Mouse (Mus musculus): ENCODE measurements around the gene Nop9. TPM values are rescaled to one million over a fixed set of nuclear protein-coding genes. Genes with fewer than 3 reads are reported as not detected.

Gene Nop9
- total RNA-seq, 2 experiments from 2014 or later: 11.7 to 14.5 TPM

DNA sequence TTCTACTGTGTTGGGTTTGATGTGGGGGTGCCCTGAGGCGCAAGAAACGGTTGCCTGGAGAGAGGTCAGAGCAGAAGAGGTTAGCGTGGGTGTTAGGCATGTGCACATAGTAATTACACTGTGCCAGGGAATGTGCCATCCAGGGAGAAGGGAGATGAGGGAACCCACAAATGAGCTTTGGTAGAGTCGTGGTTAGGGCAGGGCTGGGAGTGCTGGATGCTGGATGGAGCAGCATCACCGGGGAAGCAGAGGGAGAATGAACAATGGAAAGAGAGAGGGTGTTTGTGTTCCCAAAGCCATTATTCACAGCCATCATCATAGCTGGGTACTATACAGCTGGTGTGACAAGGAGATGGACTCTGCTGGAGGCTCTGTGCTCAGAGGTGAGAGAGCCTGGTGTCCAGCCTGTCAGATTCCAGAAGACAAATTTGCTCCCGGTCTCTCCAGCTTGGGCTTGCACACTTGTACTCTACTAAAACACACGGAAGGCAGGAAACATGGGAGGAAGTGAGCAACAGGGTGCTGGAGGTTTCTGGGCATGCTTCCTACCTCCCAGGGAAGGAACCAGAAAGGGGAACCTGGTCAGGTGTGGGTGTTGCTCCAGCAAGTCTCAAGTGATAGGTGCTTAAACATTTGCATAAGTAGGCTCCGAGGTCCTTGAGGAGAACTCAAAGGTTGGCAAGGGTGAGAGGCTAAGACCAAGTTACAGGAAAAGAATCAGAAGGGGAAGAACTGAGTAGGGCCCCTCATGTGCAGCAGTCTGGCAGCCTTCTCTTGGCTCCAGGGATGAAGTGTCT lies 17.4 kb upstream of the Nop9 start:
- no peak for DNase-seq (ENCODE audit: low spot score in 2 of 2)

DNA sequence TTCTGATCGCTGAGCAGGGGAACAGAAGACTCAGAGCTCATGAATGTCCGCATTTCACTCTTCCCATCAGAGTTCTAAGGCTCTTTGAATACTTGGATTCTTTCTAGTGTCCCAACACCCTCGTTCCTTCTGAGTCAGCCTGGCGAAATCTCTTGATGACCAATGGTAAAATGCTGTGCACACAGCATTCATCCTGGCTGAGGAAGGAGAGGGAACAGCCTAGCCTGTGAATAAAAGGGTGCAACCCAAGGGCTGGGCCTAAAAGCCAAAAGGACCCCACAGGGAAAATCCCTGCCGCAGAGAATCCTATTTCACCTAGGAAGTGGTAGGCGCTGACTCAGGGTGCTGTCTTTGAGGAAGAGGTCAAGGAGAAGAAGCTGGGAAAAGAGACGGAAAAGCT lies 15.4 kb upstream of the Nop9 start:
- no peak for DNase-seq (ENCODE audit: low spot score in 2 of 2)

DNA sequence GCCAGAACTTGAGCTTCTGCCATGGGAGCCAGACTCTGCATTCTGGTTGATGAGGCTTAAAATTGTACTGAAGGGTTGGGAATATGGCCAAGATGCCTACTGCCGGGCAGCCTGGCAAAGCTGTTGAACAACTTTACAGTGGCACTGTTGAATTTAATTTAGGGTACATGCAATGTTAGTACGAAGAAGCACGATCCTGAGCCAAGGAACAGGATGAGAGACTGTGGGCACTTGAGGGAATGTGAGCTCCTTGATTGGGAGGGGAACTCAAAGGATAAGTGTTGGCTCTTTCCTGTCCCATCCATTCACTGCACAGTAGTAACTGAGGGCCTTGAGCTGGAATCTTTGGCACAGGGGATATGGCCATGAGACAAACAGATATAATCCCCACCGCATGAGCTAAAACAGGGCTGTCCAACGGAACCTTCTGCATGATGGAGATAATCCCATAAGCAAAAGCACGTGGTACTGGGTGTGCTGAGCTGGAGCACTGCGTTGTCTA lies 14.9 kb upstream of the Nop9 start:
- DNase-seq (ENCODE audit: low spot score in 2 of 2): peak; percentile 31 to 69

DNA sequence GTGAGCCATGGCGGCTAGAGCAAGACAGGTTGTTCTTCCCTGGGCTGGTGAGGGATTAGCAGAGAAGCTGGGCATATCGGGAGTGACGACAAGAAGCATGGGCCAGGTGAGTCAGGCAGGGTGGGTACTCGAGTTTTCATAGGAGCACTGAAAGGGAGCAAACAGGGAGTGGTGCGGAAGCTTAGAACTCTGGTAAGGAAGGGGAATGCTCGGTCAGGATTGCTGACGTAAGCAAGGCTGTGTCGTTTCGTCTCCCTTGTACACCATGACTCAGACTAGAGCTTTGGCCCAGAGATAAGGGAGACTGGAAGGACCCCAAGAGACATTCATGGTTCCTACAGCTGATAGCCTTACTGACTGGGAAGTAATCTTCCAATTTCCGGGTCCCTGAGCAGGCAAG lies 11.6 kb upstream of the Nop9 start:
- no peak for DNase-seq (ENCODE audit: low spot score in 2 of 2)

DNA sequence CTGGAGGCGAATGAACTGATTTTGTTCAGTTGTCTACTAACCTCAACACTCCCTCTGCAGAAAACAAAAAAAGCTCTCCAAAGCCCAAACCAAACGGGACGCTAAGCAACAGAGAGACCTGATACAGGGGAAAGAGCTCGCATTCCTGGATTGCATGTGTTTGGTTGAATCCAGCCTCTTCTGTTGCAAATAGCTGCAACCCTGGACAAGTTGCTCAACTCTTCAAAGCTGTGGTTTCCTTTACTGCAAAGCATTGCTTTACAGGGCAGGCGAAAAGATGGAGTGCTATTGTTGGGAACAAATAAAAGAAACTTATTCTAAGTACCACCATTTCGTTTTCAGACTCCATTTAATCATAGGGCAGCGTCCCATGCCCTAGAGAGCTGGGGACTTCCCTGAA lies 10.6 kb upstream of the Nop9 start:
- DNase-seq (ENCODE audit: low spot score in 2 of 2): no peak

DNA sequence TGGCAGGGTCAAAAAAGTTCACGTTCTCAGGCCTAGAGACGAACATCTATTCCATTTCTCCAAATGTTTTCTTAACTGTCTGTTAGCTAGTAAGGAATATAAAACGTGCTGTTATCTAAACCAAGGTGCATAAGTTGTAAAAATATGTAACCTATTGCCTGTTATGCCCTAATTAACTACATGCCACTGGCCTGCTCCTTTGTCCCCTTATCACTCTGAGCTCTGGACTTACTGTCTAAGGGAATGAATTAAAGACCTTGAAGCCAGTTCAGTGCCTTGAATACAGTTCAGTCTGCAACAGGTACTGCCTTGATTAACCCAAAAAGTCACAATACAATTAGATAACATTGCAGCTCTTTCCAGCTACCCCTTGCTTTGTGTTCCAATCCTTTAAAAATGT lies 10.2 kb upstream of the Nop9 start:
- no peak for DNase-seq (ENCODE audit: low spot score in 2 of 2)

DNA sequence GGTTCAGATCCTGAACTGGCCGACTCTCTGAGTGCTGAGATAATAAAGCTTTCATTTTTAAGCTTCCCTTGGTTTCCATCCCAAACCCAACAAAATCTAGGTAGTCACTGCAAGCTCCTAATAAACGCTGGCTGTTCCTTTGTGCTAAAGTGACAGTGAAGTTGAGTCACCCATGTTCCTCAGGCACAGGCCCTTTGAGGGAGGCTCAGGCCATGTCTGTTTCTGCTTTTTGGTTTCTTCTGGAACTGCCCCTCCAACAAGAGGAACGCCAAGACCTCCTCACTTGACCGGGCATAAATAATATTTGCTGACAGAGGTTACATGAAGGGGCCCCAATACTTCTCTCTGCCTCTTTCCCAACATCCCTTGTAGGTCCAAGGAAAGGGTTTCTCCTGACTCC lies 9.7 kb upstream of the Nop9 start:
- no peak for DNase-seq (ENCODE audit: low spot score in 2 of 2)

DNA sequence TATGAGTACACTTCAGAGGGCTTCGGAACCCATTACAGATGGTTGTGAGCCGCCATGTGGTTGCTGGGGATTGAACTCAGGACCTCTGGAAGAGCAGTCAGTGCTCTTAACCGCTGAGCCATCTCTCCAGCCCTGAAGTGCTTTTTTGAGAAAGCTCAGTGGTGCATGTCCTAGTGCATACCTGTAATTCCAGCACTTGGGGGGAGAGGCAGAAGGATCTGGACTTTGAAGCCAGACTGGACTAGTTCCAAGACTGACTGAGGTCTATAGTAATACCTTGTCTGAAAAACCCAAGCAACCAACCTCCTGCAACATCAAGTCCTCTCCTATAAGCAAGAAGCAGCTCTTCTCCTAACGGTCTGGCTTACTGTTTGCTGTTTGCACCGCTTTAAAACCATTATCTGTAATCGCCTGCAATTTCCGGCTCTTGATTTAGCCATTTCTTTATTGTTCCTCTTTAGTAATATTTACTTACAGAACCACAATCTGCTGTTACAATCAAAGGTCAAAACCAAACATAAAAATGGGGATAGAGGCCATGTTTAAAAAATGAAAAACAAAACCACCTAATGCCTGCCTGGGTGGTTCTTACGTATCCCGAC lies 8.3 kb upstream of the Nop9 start:
- DNase-seq (ENCODE audit: low spot score in 2 of 2): no peak

DNA sequence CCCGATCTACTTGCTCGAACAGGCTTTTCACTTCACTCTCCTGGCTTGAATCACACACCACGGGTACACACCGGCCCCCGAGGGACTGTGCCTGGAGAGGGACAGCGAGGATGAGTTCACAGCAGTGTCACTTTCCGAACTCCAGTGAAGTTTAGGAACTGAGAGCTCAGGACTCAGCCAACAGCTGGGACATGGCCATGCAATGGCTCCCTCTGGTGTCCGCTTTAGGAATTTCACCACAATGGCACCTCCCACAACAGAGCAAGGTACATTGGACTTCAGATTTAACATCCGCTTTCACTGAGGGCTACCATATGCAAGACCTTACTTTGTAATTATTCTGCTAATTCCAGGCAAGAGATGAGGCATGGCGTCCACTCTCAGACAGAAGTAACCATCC lies 1.8 kb upstream of the Nop9 start:
- peak; percentile 58 to 92 for DNase-seq (ENCODE audit: low spot score in 2 of 2)

DNA sequence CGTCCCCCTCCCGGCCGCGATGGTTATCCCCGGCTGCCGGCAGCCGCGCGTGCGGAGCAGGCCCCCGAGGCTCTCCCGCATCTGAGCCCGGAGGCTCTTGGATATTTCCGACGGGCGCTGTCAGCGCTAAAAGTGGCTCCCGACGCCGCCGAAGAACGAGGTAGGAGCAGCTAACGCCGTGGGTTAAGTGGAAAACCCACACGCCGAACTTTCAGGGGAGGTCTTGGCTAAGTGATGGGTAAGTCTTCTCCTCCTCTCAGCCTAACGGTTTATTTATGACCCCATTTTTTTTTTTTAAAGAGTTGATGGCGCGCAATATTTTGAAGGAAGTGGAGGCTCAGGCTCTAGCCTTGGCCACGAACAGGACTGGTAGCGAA lies 356 bp downstream of the Nop9 start:
- DNase-seq (ENCODE audit: low spot score in 2 of 2): no peak

DNA sequence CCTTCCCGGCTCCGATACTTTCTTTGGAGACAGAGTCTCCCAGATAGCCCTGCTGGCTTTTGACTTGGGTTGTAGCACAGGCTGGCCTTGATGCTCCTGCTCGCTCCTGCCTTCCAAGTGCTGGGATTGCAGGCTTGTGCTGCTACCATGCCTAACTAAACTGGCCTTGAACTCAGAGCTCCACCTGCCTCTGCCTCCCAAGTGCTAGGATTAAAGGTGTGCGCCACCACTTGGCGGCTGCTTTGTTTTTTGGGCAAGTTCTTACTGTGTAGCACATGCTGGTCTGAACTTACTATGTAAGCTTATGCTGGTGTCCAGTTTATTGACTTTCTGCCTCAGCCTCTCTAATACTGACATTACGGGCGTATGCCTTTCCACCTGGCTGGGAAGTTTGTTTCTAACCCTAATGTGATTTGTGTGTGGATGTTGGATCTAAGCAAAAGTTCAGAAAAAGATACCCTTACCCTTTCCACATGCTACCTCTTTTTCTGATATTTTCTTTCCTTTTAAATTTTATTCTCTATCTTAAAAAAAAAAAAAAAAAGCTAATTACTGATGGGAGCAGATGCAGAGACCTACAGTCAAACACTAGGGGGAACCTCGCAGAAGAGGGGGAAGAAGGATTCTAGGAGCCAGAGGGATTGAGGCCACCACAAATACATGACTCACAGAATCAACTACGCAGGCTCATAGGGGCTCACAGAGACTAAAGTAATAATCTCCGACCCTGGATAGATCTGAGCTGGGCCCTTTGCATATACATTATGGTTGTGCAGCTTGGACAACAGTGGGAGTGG lies 1.8 kb downstream of the Nop9 start:
- no peak for DNase-seq (ENCODE audit: low spot score in 2 of 2)

DNA sequence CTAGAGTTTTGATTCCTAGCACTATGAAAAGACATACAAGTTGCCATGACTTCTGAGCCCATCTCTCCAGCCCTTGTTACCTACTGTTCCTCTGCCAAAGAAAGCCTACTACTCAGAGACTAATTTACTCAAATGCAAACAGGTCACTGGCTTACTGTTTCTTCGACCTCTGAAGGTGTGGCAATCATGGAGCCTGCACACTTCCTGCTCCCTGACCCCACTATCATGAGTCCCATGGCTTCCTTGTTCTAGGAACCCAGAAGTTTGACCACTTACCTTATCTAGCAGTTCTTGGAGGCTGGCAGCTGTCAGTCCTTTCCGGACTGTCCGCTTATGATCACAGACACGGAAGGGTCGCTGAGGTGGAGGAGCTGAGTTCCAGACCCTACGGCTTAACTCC lies 12.1 kb downstream of the Nop9 start:
- no peak for DNase-seq (ENCODE audit: low spot score in 2 of 2)

DNA sequence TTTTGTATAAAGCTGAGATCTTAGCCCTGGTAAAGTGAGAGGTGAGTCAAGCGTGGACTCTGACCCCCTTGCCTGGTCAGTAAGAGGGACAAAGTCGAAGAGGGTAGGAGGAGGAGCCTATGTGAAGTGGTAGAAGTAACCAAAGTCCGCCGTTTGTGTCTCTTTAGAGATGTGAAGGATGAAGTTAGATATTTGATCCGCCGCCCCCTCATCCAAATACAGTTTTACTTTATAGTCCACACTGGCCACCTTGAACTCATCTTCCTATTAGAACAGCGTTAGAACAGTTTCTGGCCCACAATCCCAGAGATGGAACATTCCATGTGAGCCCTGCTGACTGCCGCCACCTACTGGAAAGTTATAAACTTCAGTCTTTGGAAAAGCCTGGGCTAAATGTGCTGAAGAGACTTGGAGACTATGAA lies 12.9 kb downstream of the Nop9 start, which contains the start of gene Cideb:
Gene Cideb (minus strand): TSS at position 96 of the 422 bp plus-strand sequence.
- peak in 1 of 2 experiments; percentile 65 for DNase-seq (ENCODE audit: low spot score in 2 of 2)

DNA sequence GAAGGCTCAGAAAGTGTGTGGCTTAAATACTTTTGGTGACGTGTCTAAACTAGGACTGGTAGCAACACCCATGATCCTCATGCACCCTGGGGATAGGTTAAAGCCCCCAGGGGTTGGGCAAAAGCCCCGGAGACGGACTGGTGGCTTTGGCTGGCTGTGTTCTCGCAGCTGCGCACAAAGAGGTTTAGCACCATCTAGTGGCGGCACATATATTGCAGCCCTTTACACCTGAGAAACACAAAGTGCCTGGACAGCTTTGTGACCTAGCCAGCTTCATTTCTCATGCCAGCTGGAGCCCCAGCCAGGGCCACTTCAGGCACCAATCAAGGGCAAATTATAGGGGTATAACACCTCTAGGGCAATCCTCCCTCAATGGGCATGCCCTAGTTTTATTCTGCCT lies 14.7 kb downstream of the Nop9 start:
- peak; percentile 61 to 90 for DNase-seq (ENCODE audit: low spot score in 2 of 2)

DNA sequence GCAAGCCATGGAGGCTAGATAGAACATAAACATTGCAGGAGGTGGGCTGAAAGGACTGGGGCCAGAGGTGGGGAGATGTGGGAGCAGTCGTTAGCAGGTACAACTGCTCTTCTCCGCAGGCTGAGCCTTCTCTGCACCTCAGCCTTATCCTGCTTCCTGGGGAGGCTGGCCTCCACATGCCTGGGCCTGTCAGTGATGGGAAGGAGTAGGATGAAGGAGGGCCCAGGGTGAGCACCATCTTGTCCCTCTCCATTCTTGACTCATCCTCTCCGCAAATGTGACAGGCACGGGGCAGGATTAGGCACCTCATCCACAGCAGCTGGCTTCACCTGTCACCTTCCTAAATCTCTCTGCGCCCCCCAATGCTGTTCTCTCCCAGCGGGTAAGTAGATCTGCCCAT lies 15.7 kb downstream of the Nop9 start, which contains the start of gene Ltb4r2:
Gene Ltb4r2 (plus strand): TSS at position 266 of the 400 bp plus-strand sequence.
- DNase-seq (ENCODE audit: low spot score in 2 of 2): no peak

DNA sequence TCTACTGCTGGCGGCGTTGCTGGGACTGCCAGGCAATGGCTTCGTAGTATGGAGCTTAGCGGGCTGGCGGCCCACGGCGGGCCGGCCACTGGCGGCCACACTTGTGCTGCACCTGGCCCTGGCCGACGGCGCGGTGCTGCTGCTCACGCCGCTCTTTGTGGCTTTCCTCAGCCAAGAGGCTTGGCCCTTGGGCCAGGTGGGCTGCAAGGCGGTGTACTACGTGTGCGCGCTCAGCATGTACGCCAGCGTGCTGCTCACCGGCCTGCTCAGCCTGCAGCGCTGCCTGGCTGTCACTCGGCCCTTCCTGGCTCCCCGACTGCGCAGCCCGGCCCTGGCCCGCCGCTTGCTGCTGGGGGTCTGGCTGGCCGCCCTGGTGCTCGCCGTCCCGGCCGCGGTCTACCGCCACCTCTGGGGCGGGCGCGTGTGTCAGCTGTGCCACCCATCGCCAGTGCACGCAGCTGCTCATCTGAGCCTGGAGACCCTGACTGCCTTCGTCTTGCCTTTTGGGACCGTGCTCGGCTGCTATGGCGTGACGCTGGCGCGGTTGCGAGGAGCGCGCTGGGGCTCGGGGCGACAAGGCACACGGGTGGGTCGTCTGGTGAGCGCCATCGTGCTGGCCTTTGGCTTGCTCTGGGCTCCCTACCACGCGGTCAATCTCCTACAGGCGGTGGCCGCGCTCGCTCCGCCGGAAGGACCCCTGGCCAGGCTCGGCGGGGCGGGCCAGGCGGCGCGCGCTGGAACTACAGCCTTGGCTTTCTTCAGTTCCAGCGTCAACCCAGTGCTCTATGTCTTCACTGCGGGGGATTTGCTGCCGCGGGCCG lies 16.7 kb downstream of the Nop9 start:
- DNase-seq (ENCODE audit: low spot score in 2 of 2): peak in 1 of 2 experiments; percentile 16

DNA sequence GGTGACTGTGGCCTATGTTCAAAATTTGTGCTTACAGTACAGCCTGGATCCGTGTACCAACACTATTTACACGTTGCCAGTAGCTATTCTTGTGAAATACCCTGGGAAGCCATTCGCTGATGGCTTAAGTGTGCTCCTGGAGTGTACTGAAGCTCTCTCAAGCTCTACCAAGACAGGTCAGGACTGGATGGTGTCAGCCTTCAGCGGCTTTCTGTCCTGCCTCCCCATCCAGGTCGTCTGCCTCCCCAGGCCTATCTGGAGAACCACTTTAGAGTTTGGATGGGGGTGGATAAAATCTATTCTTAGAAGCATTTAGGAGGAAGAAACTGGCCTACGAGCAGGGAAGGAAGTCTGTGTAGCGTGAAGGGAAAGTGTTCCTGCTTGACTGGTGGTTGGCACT lies 17.7 kb downstream of the Nop9 start:
- no peak for DNase-seq (ENCODE audit: low spot score in 2 of 2)

DNA sequence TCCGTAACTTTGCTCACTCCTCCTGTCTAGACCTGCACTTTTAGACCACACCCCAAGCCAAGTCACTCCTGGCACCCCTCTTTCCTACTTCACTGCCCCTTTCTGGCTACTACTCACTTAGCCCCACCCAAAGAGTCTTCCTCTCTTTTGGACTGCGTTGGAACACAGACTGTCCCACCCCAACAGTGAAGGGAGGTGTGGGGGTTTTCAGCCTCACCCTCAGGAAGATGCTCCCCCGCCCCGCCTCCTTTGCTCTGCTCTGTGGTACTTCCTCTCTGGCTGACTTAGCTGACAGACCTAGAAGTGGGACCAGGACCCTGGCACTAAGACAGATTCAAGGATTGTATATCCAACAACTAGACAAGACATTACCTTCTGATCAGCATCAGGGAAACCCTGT lies 20.2 kb downstream of the Nop9 start, which contains the start of gene Ltb4r1:
Gene Ltb4r1 (plus strand): TSS at position 267 of the 400 bp plus-strand sequence.
- DNase-seq (ENCODE audit: low spot score in 2 of 2): no peak

DNA sequence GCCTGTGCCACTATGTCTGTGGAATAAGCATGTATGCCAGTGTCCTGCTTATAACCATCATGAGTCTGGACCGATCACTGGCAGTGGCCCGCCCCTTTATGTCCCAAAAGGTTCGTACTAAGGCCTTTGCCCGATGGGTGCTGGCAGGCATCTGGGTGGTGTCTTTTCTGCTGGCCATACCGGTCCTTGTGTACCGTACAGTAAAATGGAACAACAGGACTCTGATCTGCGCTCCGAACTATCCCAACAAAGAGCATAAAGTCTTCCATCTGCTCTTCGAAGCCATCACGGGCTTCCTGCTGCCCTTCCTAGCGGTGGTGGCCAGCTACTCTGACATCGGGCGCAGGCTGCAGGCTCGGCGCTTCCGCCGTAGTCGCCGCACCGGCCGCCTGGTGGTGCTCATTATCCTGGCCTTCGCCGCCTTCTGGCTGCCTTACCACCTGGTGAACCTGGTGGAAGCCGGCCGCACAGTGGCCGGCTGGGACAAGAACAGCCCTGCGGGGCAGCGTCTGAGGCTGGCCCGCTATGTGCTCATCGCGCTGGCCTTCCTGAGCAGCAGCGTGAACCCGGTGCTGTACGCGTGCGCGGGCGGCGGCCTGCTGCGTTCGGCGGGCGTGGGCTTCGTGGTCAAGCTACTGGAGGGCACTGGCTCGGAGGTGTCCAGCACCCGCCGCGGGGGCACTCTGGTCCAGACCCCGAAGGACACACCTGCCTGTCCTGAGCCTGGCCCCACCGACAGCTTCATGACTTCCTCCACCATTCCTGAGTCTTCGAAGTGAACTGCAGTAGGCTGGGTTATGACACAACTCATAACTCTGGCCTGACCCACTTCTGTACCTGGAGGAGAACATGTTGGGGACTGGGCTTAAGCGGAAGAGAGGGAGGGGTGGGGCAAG lies 22.3 kb downstream of the Nop9 start:
- DNase-seq (ENCODE audit: low spot score in 2 of 2): peak in 1 of 2 experiments; percentile 35

DNA sequence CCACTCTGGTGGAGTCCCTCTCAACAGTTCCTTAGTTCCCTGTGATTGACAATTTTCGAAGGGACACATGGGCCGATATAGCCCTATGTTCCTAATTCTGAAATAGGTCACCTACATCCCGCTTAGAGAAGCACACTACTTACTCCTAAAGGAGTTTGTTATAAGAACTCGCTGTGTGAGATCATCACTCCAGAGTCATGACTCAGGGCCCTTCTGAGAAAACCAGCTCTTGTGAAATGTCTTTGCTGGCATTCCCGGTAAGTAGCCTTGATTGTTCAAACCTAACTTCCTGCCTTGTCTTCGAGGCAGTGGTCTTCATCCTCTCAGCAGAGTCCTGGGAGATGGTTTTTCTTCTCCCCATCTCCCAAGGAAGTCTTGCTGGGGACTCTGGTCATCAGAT lies 23.1 kb downstream of the Nop9 start:
- no peak for DNase-seq (ENCODE audit: low spot score in 2 of 2)

All from layer of hippocampus, adult 18-20 months (tissue).